Mouse (Mus musculus) gastrocnemius, postnatal 4 days (tissue): Measurements from ENCODE around the gene Ccdc157. TPM values are rescaled to one million over a fixed set of nuclear protein-coding genes. Genes with fewer than 3 reads are reported as not detected.
"Not testable (repeated sequence)": the region's sequence is repeated elsewhere in the genome, so short reads cannot be mapped to it uniquely, and the experiment has no call there.

Experiments
- DNase-seq, 2 experiments: peaks; one replicate each; pipeline ENCODE4 v3.0.0; 2021 to 2022; ENCODE audit warnings: low spot score in 2 of 2, mixed read lengths in 2 of 2
- total RNA-seq, 2 experiments: library from RNA; stranded (reverse); gene quantifications; 2 replicates each; pipeline ENCODE4 v1.2.3; 2021

Ccdc157 gene
- total RNA-seq, 2 experiments from 2014 or later: 8.7 to 10.3 TPM

GRCm38 (mm10) chr11:4134986-4135935, 24.8 kb downstream of the Ccdc157 start, which contains the start of gene Rnf215:
Gene Rnf215, plus strand, starts transcription at chr11:4135202.
- peak; percentile 85 to 93 for DNase-seq

- DNase-seq: no peak
Measured at GRCm38 (mm10) chr11:4134400-4134799, 25.7 kb downstream of the Ccdc157 start.

GRCm38 (mm10) chr11:4133450-4133849, 26.6 kb downstream of the Ccdc157 start:
- no peak for DNase-seq

GRCm38 (mm10) chr11:4128461-4128860, 31.6 kb downstream of the Ccdc157 start:
- DNase-seq: not testable (repeated sequence)

GRCm38 (mm10) chr11:4127059-4127458, 33.0 kb downstream of the Ccdc157 start:
- no peak for DNase-seq

GRCm38 (mm10) chr11:4123922-4124321, 36.2 kb downstream of the Ccdc157 start:
- no peak for DNase-seq

GRCm38 (mm10) chr11:4122742-4123579, 37.1 kb downstream of the Ccdc157 start, which contains the start of gene Sec14l2:
Gene Sec14l2, minus strand, starts transcription at chr11:4123415.
- no peak for DNase-seq

GRCm38 (mm10) chr11:4122226-4122625, 37.9 kb downstream of the Ccdc157 start:
- no peak for DNase-seq

GRCm38 (mm10) chr11:4121691-4122090, 38.4 kb downstream of the Ccdc157 start:
- DNase-seq: no peak

- no peak for DNase-seq
Measured at GRCm38 (mm10) chr11:4119635-4120034, 40.5 kb downstream of the Ccdc157 start.

GRCm38 (mm10) chr11:4118081-4118921, 41.8 kb downstream of the Ccdc157 start:
- peak; percentile 42 to 62 for DNase-seq

GRCm38 (mm10) chr11:4117372-4118071, 42.6 kb downstream of the Ccdc157 start:
- DNase-seq: no peak

- DNase-seq: no peak
Measured at GRCm38 (mm10) chr11:4116458-4117141, 43.5 kb downstream of the Ccdc157 start.

GRCm38 (mm10) chr11:4115407-4115806, 44.7 kb downstream of the Ccdc157 start:
- no peak for DNase-seq

- DNase-seq: not testable (repeated sequence)
Measured at GRCm38 (mm10) chr11:4114541-4114940, 45.6 kb downstream of the Ccdc157 start.

- no peak for DNase-seq
Measured at GRCm38 (mm10) chr11:4113970-4114369, 46.1 kb downstream of the Ccdc157 start.

- DNase-seq: no peak
Measured at GRCm38 (mm10) chr11:4113496-4113895, 46.6 kb downstream of the Ccdc157 start.

GRCm38 (mm10) chr11:4112861-4113260, 47.2 kb downstream of the Ccdc157 start:
- no peak for DNase-seq

GRCm38 (mm10) chr11:4112033-4112432, 48.1 kb downstream of the Ccdc157 start:
- no peak for DNase-seq
